Mouse (Mus musculus) G1E-ER4 (cell line): ENCODE measurements around the gene Epb41l2. TPM values are rescaled to one million over a fixed set of nuclear protein-coding genes. Genes with fewer than 3 reads are reported as not detected.

Source experiments
- GATA1 ChIP-seq: IDR thresholded peaks from one replicate; pipeline ENCODE4 v1.8.0; 2012; ENCODE audit warnings: low read length, inconsistent platforms
- polyA plus RNA-seq: library from polyadenylated mRNA; stranded (reverse); fragments of >175 nt; gene quantifications from 2 replicates; pipeline ENCODE4 v1.2.3, GENCODE M21; 2012

Gene Epb41l2
- polyA plus RNA-seq, 1 experiment = not detected

- TF ChIP-seq GATA1 = no peak
These were observed 74.9 kb downstream of the Epb41l2 start for GRCm38 (mm10) chr10:25434358-25435044.

DNA sequence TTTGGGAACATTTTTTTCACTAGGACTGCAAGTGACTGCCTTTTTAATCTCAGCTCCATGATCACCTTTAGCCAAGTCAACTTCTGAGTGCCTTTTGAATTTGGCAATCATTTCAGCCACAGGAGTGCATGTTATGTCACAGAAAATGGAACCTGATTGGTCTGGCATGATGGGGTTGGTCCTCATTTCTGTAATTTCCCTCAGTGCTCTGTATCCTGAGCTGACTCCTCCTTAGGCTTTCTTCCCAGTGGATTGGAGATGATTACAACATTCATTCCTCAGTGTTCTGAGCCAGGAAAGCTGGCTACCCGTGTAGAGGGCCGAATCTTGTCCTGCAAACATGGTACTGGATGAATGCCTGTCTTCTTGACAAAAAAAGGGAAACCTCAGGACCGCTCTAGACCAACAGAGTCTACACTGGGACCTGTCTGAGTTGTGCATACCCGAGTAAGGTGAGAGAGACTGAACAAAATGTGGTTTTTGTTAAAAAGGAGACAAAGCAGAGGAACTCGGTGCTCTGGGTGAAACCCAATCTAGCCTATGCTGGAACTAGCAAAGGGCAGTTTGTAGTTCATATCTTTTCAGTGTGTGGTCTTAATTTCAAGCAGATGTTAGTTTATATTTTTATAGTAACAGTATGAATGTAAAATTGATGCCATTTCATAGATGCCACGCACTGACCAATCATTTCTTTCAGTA is 77.3 kb downstream of the Epb41l2 start:
- TF ChIP-seq GATA1 = no peak

DNA sequence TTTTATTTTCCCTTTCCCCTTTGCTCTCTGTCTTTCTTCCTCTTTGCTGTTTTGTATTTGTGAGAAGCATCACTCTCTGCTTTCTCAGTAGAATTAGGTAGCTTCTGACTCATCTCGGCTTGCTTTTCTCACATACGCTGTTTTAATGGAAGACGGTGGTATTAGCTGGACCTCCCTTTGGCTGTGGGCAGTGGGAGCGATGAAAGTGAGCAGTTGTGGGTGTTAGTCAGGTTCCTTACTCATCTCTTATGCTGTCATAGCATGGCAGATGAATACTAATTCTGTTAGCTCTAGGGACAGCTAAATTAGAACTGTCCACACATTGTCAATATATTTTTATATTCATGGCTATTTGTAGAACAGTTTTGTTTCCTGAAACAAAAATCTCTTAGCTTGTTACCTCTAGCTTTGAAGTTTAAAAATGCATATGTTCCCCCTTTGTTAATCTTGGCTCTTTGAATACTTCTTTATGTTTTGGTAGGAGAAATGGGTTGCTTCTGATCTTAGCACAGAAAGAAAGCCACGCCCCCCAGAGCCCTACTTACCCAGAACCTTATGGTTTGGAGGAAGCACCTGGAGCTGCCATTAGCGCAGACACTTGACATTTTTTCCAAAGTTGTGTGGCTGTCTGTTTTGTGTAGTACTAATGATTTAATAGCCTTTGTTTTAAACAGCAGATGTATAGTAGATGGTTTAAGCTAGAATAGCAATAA is 78.1 kb downstream of the Epb41l2 start:
- no peak for TF ChIP-seq GATA1

- TF ChIP-seq GATA1 = no peak
These were observed 78.7 kb downstream of the Epb41l2 start for GRCm38 (mm10) chr10:25438299-25438680.

- TF ChIP-seq GATA1 = no peak
These were observed 79.6 kb downstream of the Epb41l2 start for GRCm38 (mm10) chr10:25439163-25439562.

DNA sequence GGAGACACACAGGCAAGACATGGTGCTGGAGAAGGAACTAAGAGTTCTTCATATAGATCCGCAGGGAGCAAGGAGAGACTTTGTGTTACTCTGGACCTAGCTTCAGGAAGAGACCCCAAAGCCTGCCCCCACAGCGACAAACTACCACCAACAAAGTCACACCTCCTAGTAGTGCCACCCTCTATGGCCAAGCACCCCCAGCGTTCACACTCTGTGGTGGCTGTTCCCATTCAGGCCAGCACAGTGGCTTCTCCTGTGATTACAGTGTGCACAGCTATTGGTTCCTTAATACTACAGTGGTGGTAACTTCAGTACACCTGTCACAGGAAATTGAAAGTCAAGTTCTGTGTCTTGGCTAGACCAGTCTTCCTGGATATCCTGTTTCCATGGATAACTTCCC is 80.3 kb downstream of the Epb41l2 start:
- no peak for TF ChIP-seq GATA1

GRCm38 (mm10) chr10:25441405-25441804 is 81.8 kb downstream of the Epb41l2 start:
- no peak for TF ChIP-seq GATA1

DNA sequence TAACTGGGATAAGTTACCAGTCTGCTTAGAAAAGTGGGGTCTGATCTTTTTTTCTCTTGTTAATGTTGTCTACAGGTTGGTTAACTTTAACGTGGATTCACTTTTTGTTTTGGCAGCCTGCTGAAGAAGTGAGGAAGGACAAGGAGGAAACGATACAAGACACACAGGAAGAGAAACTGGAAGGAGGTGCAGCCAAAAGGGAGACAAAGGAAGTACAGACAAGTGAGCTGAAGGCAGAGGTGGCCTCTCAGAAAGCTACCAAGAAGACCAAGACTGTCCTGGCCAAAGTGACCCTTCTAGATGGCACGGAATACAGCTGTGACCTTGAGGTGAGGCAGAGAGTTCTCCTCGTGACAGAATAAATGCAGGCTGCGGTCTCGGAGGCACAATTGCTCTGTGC is 84.0 kb downstream of the Epb41l2 start:
- TF ChIP-seq GATA1 = no peak

GRCm38 (mm10) chr10:25444198-25444783 is 84.7 kb downstream of the Epb41l2 start:
- no peak for TF ChIP-seq GATA1

DNA sequence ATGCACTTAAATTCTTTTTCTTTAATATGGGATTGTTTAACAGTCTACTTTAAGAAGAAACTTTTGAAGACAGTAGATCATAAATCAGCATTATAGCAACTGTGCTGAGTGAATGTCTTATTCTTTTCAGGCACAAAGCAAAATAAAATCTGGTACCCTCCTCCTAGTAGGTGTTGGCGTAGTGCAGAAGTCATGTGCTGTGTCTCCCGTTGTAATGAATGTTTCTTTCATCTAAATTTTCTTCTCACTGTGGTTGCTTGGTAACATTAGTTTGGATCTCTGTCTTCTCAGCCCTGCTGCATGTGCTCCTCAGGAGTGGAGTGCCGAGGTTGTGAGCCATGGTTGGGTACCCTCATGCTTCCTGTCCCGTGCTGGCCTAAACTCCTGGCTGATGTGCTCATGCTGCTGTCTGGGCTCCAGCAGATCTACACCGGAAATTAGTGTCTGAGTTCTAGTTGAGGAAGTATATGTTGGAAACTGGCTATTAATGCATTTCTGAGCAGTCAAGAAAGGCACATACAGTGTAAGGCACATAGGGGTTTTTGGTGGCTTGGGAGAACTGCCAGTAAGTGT is 87.4 kb downstream of the Epb41l2 start:
- no peak for TF ChIP-seq GATA1

- TF ChIP-seq GATA1 = no peak
These were observed 89.1 kb downstream of the Epb41l2 start for GRCm38 (mm10) chr10:25448676-25449075.

GRCm38 (mm10) chr10:25449312-25450020 is 89.9 kb downstream of the Epb41l2 start:
- TF ChIP-seq GATA1 = no peak

DNA sequence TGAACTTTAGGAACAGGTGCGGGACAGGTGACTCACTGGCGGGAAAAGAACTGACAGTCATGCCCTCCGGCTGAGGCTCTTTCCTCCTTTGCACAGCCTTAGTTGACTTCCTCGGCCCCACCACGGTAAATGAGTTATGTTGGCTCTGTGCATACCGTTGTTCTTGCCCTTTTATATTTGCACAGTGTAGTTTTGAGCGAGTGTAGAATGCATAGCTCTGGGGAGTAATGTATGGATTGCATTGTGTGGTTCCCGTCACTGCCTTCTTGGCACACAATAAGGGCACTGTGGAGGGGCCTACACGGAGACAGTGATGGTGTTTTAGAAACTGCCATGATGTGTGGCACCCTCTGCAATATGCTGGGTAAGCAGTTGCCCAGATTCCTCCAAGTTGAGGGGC is 93.6 kb downstream of the Epb41l2 start:
- no peak for TF ChIP-seq GATA1

DNA sequence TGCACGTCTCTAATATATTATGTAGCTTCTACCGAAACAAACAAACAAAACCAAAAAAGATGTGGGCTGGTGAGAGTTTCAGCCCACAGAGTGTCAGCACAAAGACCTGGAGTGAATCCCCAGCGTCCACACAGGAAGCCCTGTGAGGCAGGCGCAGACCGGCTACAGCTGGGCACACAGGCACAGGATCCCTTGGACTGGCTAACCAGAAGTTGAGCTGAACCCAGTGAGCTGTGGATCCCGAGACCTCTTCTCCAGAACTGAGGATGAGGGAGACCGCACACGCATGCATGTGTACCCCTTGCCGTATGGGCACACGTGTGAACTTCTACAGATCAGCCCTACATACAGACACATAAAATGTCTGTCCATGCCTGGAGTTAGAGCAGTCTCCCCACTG is 94.2 kb downstream of the Epb41l2 start:
- no peak for TF ChIP-seq GATA1

GRCm38 (mm10) chr10:25457118-25457517 is 97.5 kb downstream of the Epb41l2 start:
- TF ChIP-seq GATA1 = no peak
